7 mouse cellular contexts compared by ENCODE assay signal in genomic region chr17:66101380-66102330, GRCm38 (mm10). TPM values are rescaled to one million over a fixed set of nuclear protein-coding genes. Genes with fewer than 3 reads are reported as not detected.
DNase-seq lines count a peak whose midpoint lies in the region; ATAC-seq and TF ChIP-seq lines count a peak whose summit lies in the region.

Gene Ndufv2 (minus strand): TSS chr17:66101559.

- H3K4me2 ChIP-seq in midbrain, embryonic 13.5 days (replicated peaks), result peak within 1 kb of the TSS; percentile 89

- peak; percentile 97 for DNase-seq in adrenal gland, postnatal 14 days
- DNase-seq in embryonic facial prominence, embryonic 10.5 days (ENCODE audit: low spot score), result peak; percentile 97
- peak; percentile 90 for DNase-seq in kidney, adult 11 months
- peak; percentile 98 for DNase-seq in limb, embryonic 10.5 days (ENCODE audit: low spot score)
- DNase-seq in spleen, adult 2 months (ENCODE audit: low read depth in 1 of 2, low spot score in 2 of 2), result peak; percentile 90 to 94

- peaks cover 8% of the 10 kb centered on the region for H3K4me1 ChIP-seq in embryonic facial prominence, embryonic 10.5 days
- peaks cover 10% of the 10 kb centered on the region for H3K4me1 ChIP-seq in limb, embryonic 10.5 days
- H3K4me1 ChIP-seq in midbrain, embryonic 13.5 days (replicated peaks), result peaks cover 23% of the 10 kb centered on the region
- H3K4me1 ChIP-seq in spleen, adult 2 months (ENCODE audit: control insufficient read depth, insufficient read depth, insufficient read length), result peaks cover 2% of the 10 kb centered on the region; the same call in 1 of the 2 replicates

- H3K27me3 ChIP-seq in embryonic facial prominence, embryonic 10.5 days (replicated peaks; ENCODE audit: low read depth, poor library complexity, severe bottlenecking), result no peaks in the 10 kb centered on the region
- no peaks in the 10 kb centered on the region for H3K27me3 ChIP-seq in limb, embryonic 10.5 days (ENCODE audit: low read depth, poor library complexity, severe bottlenecking)
- no peaks in the 10 kb centered on the region for H3K27me3 ChIP-seq in midbrain, embryonic 13.5 days
- no peaks in the 10 kb centered on the region for H3K27me3 ChIP-seq in spleen, adult 2 months (ENCODE audit: control insufficient read depth, insufficient read depth, low read length)

- peak; percentile 66 for TF ChIP-seq POLR2A in spleen, adult 2 months (IDR thresholded peaks at IDR 0.05; ENCODE audit: low read depth, low read length)

- H3K9ac ChIP-seq in midbrain, embryonic 13.5 days (replicated peaks), result peak within 1 kb of the TSS; percentile 96

- H3K4me3 ChIP-seq in embryonic facial prominence, embryonic 10.5 days, result peak within 1 kb of the TSS; percentile 95
- peak within 1 kb of the TSS; percentile 96 for H3K4me3 ChIP-seq in limb, embryonic 10.5 days
- peak within 1 kb of the TSS; percentile 92 for H3K4me3 ChIP-seq in midbrain, embryonic 13.5 days (replicated peaks)
- peak within 1 kb of the TSS; percentile 90 for H3K4me3 ChIP-seq in spleen, adult 2 months (ENCODE audit: extremely low read depth, insufficient read depth, insufficient read length)

- peak within 1 kb of the TSS; percentile 95 for H3K27ac ChIP-seq in embryonic facial prominence, embryonic 10.5 days (replicated peaks)
- peak within 1 kb of the TSS; percentile 94 for H3K27ac ChIP-seq in limb, embryonic 10.5 days
- H3K27ac ChIP-seq in midbrain, embryonic 13.5 days, result peak within 1 kb of the TSS; percentile 94
- H3K27ac ChIP-seq in spleen, adult 2 months (ENCODE audit: insufficient read depth, low read length), result peak within 1 kb of the TSS; percentile 90

- ATAC-seq in granulocyte monocyte progenitor cell, adult 5-6 weeks (replicated peaks; ENCODE audit: poor library complexity, severe bottlenecking), result peak; percentile 94
- peak; percentile 100 for ATAC-seq in midbrain, embryonic 13.5 days

- H3K36me3 ChIP-seq in embryonic facial prominence, embryonic 10.5 days (replicated peaks), result 0 out of 2 replicates have a peak, but pooled peaks cover 10% of the 10 kb centered on the region
- H3K36me3 ChIP-seq in limb, embryonic 10.5 days, result peaks cover 9% of the 10 kb centered on the region; the same call in 1 of the 2 replicates
- H3K36me3 ChIP-seq in midbrain, embryonic 13.5 days, result no peaks in the 10 kb centered on the region
- no peaks in the 10 kb centered on the region for H3K36me3 ChIP-seq in spleen, adult 2 months (ENCODE audit: control insufficient read depth, insufficient read depth, low read length)

- TF ChIP-seq CTCF in spleen, adult 2 months (IDR thresholded peaks at IDR 0.05; ENCODE audit: extremely low read depth, insufficient read depth, insufficient read length, insufficient replicate concordance), result peak; percentile 13; the same call in 1 of the 2 replicates

- 1% methylated on average over 67 of the region's 67 CpGs for WGBS in embryonic facial prominence, embryonic 10.5 days
- WGBS in limb, embryonic 10.5 days, result under 1% methylated on average over 67 of the region's 67 CpGs
- 1% methylated on average over 67 of the region's 67 CpGs for WGBS in midbrain, embryonic 13.5 days
- under 1% methylated on average over 67 of the region's 67 CpGs for WGBS in spleen, adult 2 months

- no peaks in the 10 kb centered on the region for H3K9me3 ChIP-seq in embryonic facial prominence, embryonic 10.5 days
- H3K9me3 ChIP-seq in limb, embryonic 10.5 days (replicated peaks), result no peaks in the 10 kb centered on the region
- no peaks in the 10 kb centered on the region for H3K9me3 ChIP-seq in midbrain, embryonic 13.5 days

RNA-seq across cellular contexts. Expression of gene Ndufv2, which starts in this region (rescaled TPM):
- total RNA-seq in adrenal gland, postnatal 14 days (2021), result 598 and 660 TPM in 2 replicates
- 302 and 311 TPM in 2 replicates for polyA plus RNA-seq in embryonic facial prominence, embryonic 10.5 days (2016; fragmentation: Nextera tagmentation; extraction: Ambion mirVana)
- 203 and 207 TPM in 2 replicates for total RNA-seq in granulocyte monocyte progenitor cell, adult 5-6 weeks (2014; fragmentation: Nextera tagmentation)
- total RNA-seq in granulocyte monocyte progenitor cell, adult 5-6 weeks (2017), result 229 and 314 TPM in 2 replicates
- 327 and 329 TPM in 2 replicates for polyA plus RNA-seq in limb, embryonic 10.5 days (2016; fragmentation: Nextera tagmentation; extraction: Ambion mirVana)
- 347 and 349 TPM in 2 replicates for polyA plus RNA-seq in midbrain, embryonic 13.5 days (2015; fragmentation: Nextera tagmentation; extraction: Ambion mirVana)
- polyA plus RNA-seq in spleen, adult 2 months (2012; rRNA removed), result 15.3 and 16.4 TPM in 2 replicates

Comparison
In these comparisons a context has a peak if more than half of its experiments do, and no peak if none do; other contexts are left out.
1. Peak in every context shown above with its lines: DNase-seq, ATAC-seq, H3K4me3 ChIP-seq and H3K27ac ChIP-seq.
2. RNA of gene Ndufv2 (polyA plus RNA-seq): 347 to 349 TPM in midbrain, embryonic 13.5 days, 327 to 329 TPM in limb, embryonic 10.5 days and 302 to 311 TPM in embryonic facial prominence, embryonic 10.5 days; 15.3 to 16.4 TPM in spleen, adult 2 months; every median in the first group is over 10 times any median in the second.